Mouse (Mus musculus) CH12.LX (cell line): ENCODE measurements around the gene Smo. TPM values are rescaled to one million over a fixed set of nuclear protein-coding genes. Genes with fewer than 3 reads are reported as not detected.

Experiments
- DNase-seq: peaks from one replicate; pipeline ENCODE4 v3.0.0-alpha.2; 2013; ENCODE audit errors: extremely low read depth
- H3K27ac ChIP-seq: 2 replicates; pipeline ENCODE4 v1.5.1; 2012; ENCODE audit warnings: low read depth, mild to moderate bottlenecking, control low read depth, moderate library complexity; ENCODE audit not compliant: insufficient read depth
- H3K27me3 ChIP-seq: replicated peaks from 2 replicates; pipeline ENCODE3; 2012; ENCODE audit warnings: inconsistent platforms
- H3K36me3 ChIP-seq, 2 experiments: replicated peaks in 1 of 2; 2 replicates each; pipeline versions ENCODE3 to v1.6.1; 2012; ENCODE audit warnings: inconsistent platforms in 1 of 2, low read length in 1 of 2, mild to moderate bottlenecking in 1 of 2, mixed read lengths in 1 of 2, moderate library complexity in 1 of 2; ENCODE audit not compliant: control insufficient read depth in 1 of 2, insufficient read depth in 1 of 2
- H3K4me1 ChIP-seq, 2 experiments: 2 replicates each; pipeline ENCODE4 v1.6.1; 2012; ENCODE audit warnings: inconsistent platforms in 1 of 2, moderate library complexity in 1 of 2; ENCODE audit not compliant: insufficient read depth in 2 of 2, control insufficient read depth in 1 of 2
- H3K4me2 ChIP-seq: 2 replicates; pipeline ENCODE4 v1.6.1; 2012; ENCODE audit warnings: low read depth, mild to moderate bottlenecking, control low read depth; ENCODE audit not compliant: poor library complexity, insufficient read depth, severe bottlenecking
- H3K4me3 ChIP-seq, 3 experiments: fragments of 150-350 bp in 1 of 3; sonication (generic) in 1 of 3; replicated peaks in 1 of 3; 2 replicates each; pipeline versions ENCODE3 to v1.5.1; 2011 to 2012; ENCODE audit warnings: low read depth in 2 of 3, low read length in 2 of 3, mild to moderate bottlenecking in 2 of 3, moderate library complexity in 2 of 3, control low read depth in 1 of 3, improper control_type of control experiment in 1 of 3, inconsistent platforms in 1 of 3, mixed read lengths in 1 of 3; ENCODE audit not compliant: poor library complexity in 1 of 3
- H3K79me2 ChIP-seq: replicated peaks from 2 replicates; pipeline ENCODE4 v1.6.1; 2012; ENCODE audit warnings: mild to moderate bottlenecking, moderate library complexity; ENCODE audit not compliant: control insufficient read depth, poor library complexity, insufficient read depth, severe bottlenecking; ENCODE audit errors: extremely low read depth
- H3K9ac ChIP-seq: 2 replicates; pipeline ENCODE4 v1.6.1; 2012; ENCODE audit warnings: low read depth, mild to moderate bottlenecking, control low read depth, moderate library complexity; ENCODE audit not compliant: insufficient read depth
- H3K9me3 ChIP-seq: replicated peaks from 2 replicates; pipeline ENCODE3; 2012; ENCODE audit warnings: low read length, inconsistent platforms, mixed read lengths
- ELF1 ChIP-seq: IDR thresholded peaks from 2 replicates; pipeline ENCODE4 v1.6.1; 2014; ENCODE audit warnings: low read depth, mild to moderate bottlenecking, inconsistent platforms, low read length, improper control_type of control experiment
- EP300 ChIP-seq: IDR thresholded peaks from 2 replicates; pipeline ENCODE4 v1.6.1; 2011; ENCODE audit warnings: low read length, improper control_type of control experiment
- ETS1 ChIP-seq: conservative IDR thresholded peaks from 2 replicates; pipeline ENCODE4 v1.6.1; 2012; ENCODE audit warnings: low read depth, mild to moderate bottlenecking, inconsistent platforms, low read length, improper control_type of control experiment, moderate library complexity
- MAFK ChIP-seq: IDR thresholded peaks from 2 replicates; pipeline ENCODE4 v1.6.1; 2011; ENCODE audit warnings: low read length, improper control_type of control experiment; ENCODE audit not compliant: insufficient replicate concordance
- MAX ChIP-seq: IDR thresholded peaks from 2 replicates; pipeline ENCODE4 v1.6.1; 2011; ENCODE audit warnings: low read length, improper control_type of control experiment
- MAZ ChIP-seq: IDR thresholded peaks from 2 replicates; pipeline ENCODE4 v1.6.1; 2012; ENCODE audit warnings: low read depth, mild to moderate bottlenecking, inconsistent platforms, low read length, improper control_type of control experiment, moderate library complexity
- MYC ChIP-seq: IDR thresholded peaks from 2 replicates; pipeline ENCODE4 v1.6.1; 2011; ENCODE audit warnings: low read depth, mild to moderate bottlenecking, improper control_type of control experiment, low read length
- NRF1 ChIP-seq: IDR thresholded peaks from 2 replicates; pipeline ENCODE4 v1.6.1; 2014; ENCODE audit warnings: low read depth, mild to moderate bottlenecking, inconsistent platforms, low read length, improper control_type of control experiment, moderate library complexity
- SIN3A ChIP-seq: IDR thresholded peaks from 2 replicates; pipeline ENCODE4 v1.6.1; 2012; ENCODE audit warnings: low read length, improper control_type of control experiment, inconsistent platforms
- SMC3 ChIP-seq: IDR thresholded peaks from 2 replicates; pipeline ENCODE4 v1.6.1; 2011; ENCODE audit warnings: low read depth, low read length, improper control_type of control experiment
- TBP ChIP-seq: conservative IDR thresholded peaks from 2 replicates; pipeline ENCODE4 v1.6.1; 2011; ENCODE audit warnings: low read depth, low read length, improper control_type of control experiment
- UBTF ChIP-seq: IDR thresholded peaks from 2 replicates; pipeline ENCODE4 v1.6.1; 2012; ENCODE audit warnings: low read depth, mild to moderate bottlenecking, inconsistent platforms, low read length, improper control_type of control experiment, moderate library complexity
- ZMIZ1 ChIP-seq: IDR thresholded peaks from 2 replicates; pipeline ENCODE4 v1.6.1; 2012; ENCODE audit warnings: low read depth, mild to moderate bottlenecking, inconsistent platforms, low read length, improper control_type of control experiment
- ZNF384 ChIP-seq: IDR thresholded peaks from 2 replicates; pipeline ENCODE4 v1.6.1; 2012; ENCODE audit warnings: low read depth, low read length, improper control_type of control experiment, inconsistent platforms
- dilution Hi-C: fragments of 300-500 bp; cut with MboI; formaldehyde crosslinking; loops from 2 replicates; pipeline ENCODE4 v1.14.3; 2020; ENCODE audit warnings: low sequenced_read_pairs; ENCODE audit not compliant: extremely low pct_unique_long_range_greater_than_20kb, extremely low pct_ligation_motif_present
- in situ Hi-C: fragments of 300-500 bp; cut with MboI; formaldehyde crosslinking; loops from 3 replicates; pipeline ENCODE4 v1.14.3; 2019; ENCODE audit warnings: low sequenced_read_pairs, low pct_ligation_motif_present, low pct_unique_long_range_greater_than_20kb, mixed read lengths
- polyA plus RNA-seq: library from polyadenylated mRNA; unstranded; fragments of >175 nt; gene quantifications from 2 replicates; pipeline ENCODE4 v1.2.1, GENCODE M21; 2012; ENCODE audit warnings: low read depth; ENCODE audit not compliant: insufficient read length
- total RNA-seq, 2 experiments: library from RNA; depleted of rRNA; stranded (reverse); fragments of 300-350 nt in 1 of 2; fragments of >200 nt in 1 of 2; gene quantifications; 2 replicates each; pipeline ENCODE4 v1.2.3; 2012 to 2014

Smo gene
- total and polyA plus RNA-seq, 3 experiments = 0.04 to 0.17 TPM; not detected in 1

- TF ChIP-seq MAFK = 0 out of 2 replicates have a peak, but pooled peaks have one; percentile 7
- peak; percentile 23; the same call in 1 of the 2 replicates for TF ChIP-seq EP300
- no peak for TF ChIP-seq MAX
- no peak for TF ChIP-seq SMC3
- no peaks in the 10 kb centered on the region for H3K27me3 ChIP-seq
- H3K4me1 ChIP-seq = peaks cover 0 to 50% of the 10 kb centered on the region in 2 experiments; a peak in 2 of 4 replicates
- H3K9me3 ChIP-seq = no peaks in the 10 kb centered on the region
- DNase-seq = peak; percentile 49
- H3K4me2 ChIP-seq = no peak overlapping the region
- in situ Hi-C loops (no loop called here), dilution Hi-C loops (no loop called here)
- peaks cover 0 to 20% of the 10 kb centered on the region in 2 experiments for H3K36me3 ChIP-seq
- no peak overlapping the region for H3K4me3 ChIP-seq
- no peak overlapping the region for H3K27ac ChIP-seq
- H3K9ac ChIP-seq = no peak overlapping the region
- peaks cover 19% of the 10 kb centered on the region for H3K79me2 ChIP-seq
These were observed 41.9 kb downstream of the Smo start for GRCm38 (mm10) chr6:29777238-29777555.

- dilution Hi-C loops = no loop called here
- H3K27me3 ChIP-seq = no peaks in the 10 kb centered on the region
- H3K36me3 ChIP-seq = peaks cover 0 to 19% of the 10 kb centered on the region in 2 experiments
- H3K27ac ChIP-seq = no peak overlapping the region
- H3K9ac ChIP-seq = no peak overlapping the region
- H3K4me1 ChIP-seq = peaks cover 0 to 52% of the 10 kb centered on the region in 2 experiments; a peak in 2 of 4 replicates
- no peak overlapping the region for H3K4me3 ChIP-seq
- TF ChIP-seq MYC (no peak), UBTF (no peak), ZMIZ1 (no peak), ELF1 (no peak), SIN3A (no peak), TBP (no peak), MAX (no peak), MAZ (no peak), NRF1 (no peak), ETS1 (no peak), EP300 (no peak), ZNF384 (no peak)
- H3K4me2 ChIP-seq = no peak overlapping the region
- no peak for DNase-seq
- in situ Hi-C loops = no loop called here
- H3K79me2 ChIP-seq = peaks cover 15% of the 10 kb centered on the region
- H3K9me3 ChIP-seq = no peaks in the 10 kb centered on the region
These were observed 44.8 kb downstream of the Smo start for GRCm38 (mm10) chr6:29780082-29780481.

DNA sequence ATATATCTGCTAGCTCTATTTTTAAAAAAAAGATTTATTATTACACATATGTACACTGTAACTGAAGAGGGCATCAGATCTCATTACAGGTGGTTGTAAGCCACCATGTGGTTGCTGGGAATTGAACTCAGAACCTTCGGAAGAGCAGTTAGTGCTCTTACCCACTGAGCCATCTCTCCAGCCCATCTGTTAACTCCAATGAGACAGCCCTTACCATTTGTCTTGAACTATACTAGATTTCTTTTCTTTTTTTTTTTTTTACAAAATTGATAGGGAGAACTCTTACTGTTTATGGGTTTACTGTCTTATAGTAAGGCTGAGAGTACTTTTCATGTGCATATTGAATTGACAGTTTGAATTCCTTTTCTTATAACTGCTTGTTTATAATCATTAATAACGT, 45.3 kb downstream of the Smo start:
- Histone ChIP-seq H3K27ac (no peak overlapping the region), H3K4me1 (peaks cover 0 to 49% of the 10 kb centered on the region in 2 experiments; a peak in 2 of 4 replicates), H3K79me2 (peaks cover 15% of the 10 kb centered on the region), H3K36me3 (peaks cover 0 to 18% of the 10 kb centered on the region in 2 experiments), H3K4me3 (no peak overlapping the region), H3K9ac (no peak overlapping the region), H3K4me2 (no peak overlapping the region), H3K9me3 (no peaks in the 10 kb centered on the region), H3K27me3 (no peaks in the 10 kb centered on the region)
- no peak for TF ChIP-seq MAZ
- peak; percentile 41; the same call in 1 of the 2 replicates for TF ChIP-seq TBP
- in situ Hi-C loops (no loop called here), dilution Hi-C loops (no loop called here)
- no peak for DNase-seq
